Mouse (Mus musculus) adrenal gland, postnatal 36 days (tissue): Measurements from ENCODE around the gene Aasdhppt. TPM values are rescaled to one million over a fixed set of nuclear protein-coding genes. Genes with fewer than 3 reads are reported as not detected.

Experiments
- DNase-seq, 2 experiments: peaks; one replicate each; pipeline ENCODE4 v3.0.0; 2021; ENCODE audit warnings: mixed read lengths in 1 of 2
- long read RNA-seq, 2 experiments: library from polyadenylated mRNA; stranded (forward); transcript quantifications; one replicate each; pipeline ENCODE4 v2.0.0; 2021; ENCODE audit warnings: borderline sequencing depth in 2 of 2
- microRNA-seq: library from miRNA; unstranded; fragments of <30 nt; microRNA quantifications from one replicate; pipeline ENCODE4 v1.2.0, GENCODE M21; 2021
- total RNA-seq, 2 experiments: library from RNA; stranded (reverse); gene quantifications; 2 replicates each; pipeline ENCODE4 v1.2.3; 2021

Aasdhppt gene
- 10 to 100 TPM; 26.4 to 27.5 TPM for total RNA-seq
- long read RNA-seq, experiment 1, transcript Aasdhppt-202 (6 exons, 2,810 nt) = minor isoform, 5 of 86 reads
- long read RNA-seq, experiment 1, transcript Aasdhppt-201 (6 exons, 2,843 nt) = major isoform, 70 of 86 reads
- long read RNA-seq, experiment 1, partial matches to known transcripts = 7 of 86 reads
- long read RNA-seq, experiment 1, other reads (novel, unspliced or antisense) = 4 of 86 reads
- long read RNA-seq, experiment 2, transcript Aasdhppt-201 (6 exons, 2,843 nt) = major isoform, 17 of 18 reads
- long read RNA-seq, experiment 2, partial matches to known transcripts = 0 of 18 reads
- long read RNA-seq, experiment 2, other reads (novel, unspliced or antisense) = 1 of 18 reads

- peak; percentile 99 to 100 for DNase-seq
Measured at GRCm38 (mm10) chr9:4309351-4310085, at the start of gene Aasdhppt, which contains the start of gene Kbtbd3. TSS of gene Aasdhppt (minus strand) at chr9:4309471. TSS of gene Kbtbd3 (plus strand) at chr9:4309833.

GRCm38 (mm10) chr9:4353163-4353562, 43.9 kb upstream of the Aasdhppt start:
- DNase-seq = no peak

- no peak for DNase-seq
Measured at GRCm38 (mm10) chr9:4318939-4319721, 9.9 kb upstream of the Aasdhppt start.

- DNase-seq = no peak
Measured at GRCm38 (mm10) chr9:4315746-4316145, 6.5 kb upstream of the Aasdhppt start.

GRCm38 (mm10) chr9:4313946-4314345, 4.7 kb upstream of the Aasdhppt start:
- no peak for DNase-seq

- DNase-seq = no peak
Measured at GRCm38 (mm10) chr9:4311162-4311561, 1.9 kb upstream of the Aasdhppt start.

GRCm38 (mm10) chr9:4310706-4311105, 1.4 kb upstream of the Aasdhppt start:
- no peak for DNase-seq

- DNase-seq = no peak
Measured at GRCm38 (mm10) chr9:4308628-4309350, 482 bp downstream of the Aasdhppt start.

GRCm38 (mm10) chr9:4304867-4305266, 4.4 kb downstream of the Aasdhppt start:
- DNase-seq = no peak

- DNase-seq = peak; percentile 8 to 12
Measured at GRCm38 (mm10) chr9:4300466-4300865, 8.8 kb downstream of the Aasdhppt start.

- DNase-seq = no peak
Measured at GRCm38 (mm10) chr9:4283850-4284249, 25.4 kb downstream of the Aasdhppt start.

GRCm38 (mm10) chr9:4266881-4267280, 42.4 kb downstream of the Aasdhppt start:
- DNase-seq = no peak

GRCm38 (mm10) chr9:4260746-4261090, 48.6 kb downstream of the Aasdhppt start:
- DNase-seq = no peak

GRCm38 (mm10) chr9:4259841-4260745, 49.2 kb downstream of the Aasdhppt start:
- DNase-seq = peak in 1 of 2 experiments; percentile 45

- no peak for DNase-seq
Measured at GRCm38 (mm10) chr9:4259074-4259473, 50.2 kb downstream of the Aasdhppt start.

Small RNA genes within 50 kb of the gene (microRNA-seq; reads per million reads assigned to microRNA genes)
- not detected for gene Gm22195

Other genes starting within 250 kb of the Aasdhppt start
- gene Kbtbd3, start 362 bp upstream of the Aasdhppt start, total RNA-seq = 1 to 10 TPM; 2.9 to 3.7 TPM
- gene Msantd4, start 67.1 kb upstream of the Aasdhppt start, total RNA-seq = 10 to 100 TPM; 39.2 to 42.8 TPM